Mouse (Mus musculus): ENCODE measurements at regions not wholly inside any gene's neighbourhood (a gene's known extent, or its start where the extent isn't known, plus 50 kb on each side); places are given as distances from the start of the nearest gene placed in this dataset.
A peak's percentile ranks its signal among the peaks of the same experiment; 100 is the strongest.

- no peaks in the 10 kb centered on the region for H3K4me1 ChIP-seq (ENCODE audit: insufficient read depth)
- no peak overlapping the region for H3K9ac ChIP-seq
- no peak for TF ChIP-seq CTCF (IDR thresholded peaks at IDR 0.05; ENCODE audit: low read depth)
- no peaks in the 10 kb centered on the region for H3K36me3 ChIP-seq (ENCODE audit: insufficient read depth)
- H3K4me2 ChIP-seq (ENCODE audit: low read depth), result no peak overlapping the region
- H3K4me3 ChIP-seq (ENCODE audit: low read depth, low read length), result no peak overlapping the region
- 60% methylated on average over 4 of the region's 4 CpGs for WGBS
- DNase-seq (peak; percentile 59), ATAC-seq (peak; percentile 84)
- H3K27ac ChIP-seq (ENCODE audit: low read depth, low read length), result peak overlapping the region; percentile 54
- H3K27me3 ChIP-seq (ENCODE audit: insufficient read depth, low read length), result no peaks in the 10 kb centered on the region
- H3K9me3 ChIP-seq (ENCODE audit: low read length), result no peaks in the 10 kb centered on the region
These were observed 483.5 kb upstream of the Pkdcc start for GRCm38 (mm10) chr17:82731561-82731960.

GRCm38 (mm10) chr17:82742445-82742844 is 472.6 kb upstream of the Pkdcc start:
- DNase-seq, result no peak
- Histone ChIP-seq H3K4me2 (ENCODE audit: low read depth) (no peak overlapping the region), H3K4me3 (ENCODE audit: low read depth, low read length) (no peak overlapping the region), H3K9me3 (ENCODE audit: low read length) (no peaks in the 10 kb centered on the region), H3K27me3 (ENCODE audit: insufficient read depth, low read length) (no peaks in the 10 kb centered on the region), H3K9ac (no peak overlapping the region), H3K27ac (ENCODE audit: low read depth, low read length) (no peak overlapping the region), H3K4me1 (ENCODE audit: insufficient read depth) (no peaks in the 10 kb centered on the region), H3K36me3 (ENCODE audit: insufficient read depth) (no peaks in the 10 kb centered on the region)
- no peak for ATAC-seq
- peak; percentile 53 for TF ChIP-seq CTCF (IDR thresholded peaks at IDR 0.05; ENCODE audit: low read depth)
- 80% methylated on average over 1 of the region's 1 CpGs for WGBS

GRCm38 (mm10) chr17:82757400-82757799 is 457.7 kb upstream of the Pkdcc start:
- TF ChIP-seq CTCF (IDR thresholded peaks at IDR 0.05; ENCODE audit: low read depth), result no peak
- H3K4me1 ChIP-seq (ENCODE audit: insufficient read depth), result no peaks in the 10 kb centered on the region
- H3K27me3 ChIP-seq (ENCODE audit: insufficient read depth, low read length), result no peaks in the 10 kb centered on the region
- no peak overlapping the region for H3K4me2 ChIP-seq (ENCODE audit: low read depth)
- no peaks in the 10 kb centered on the region for H3K9me3 ChIP-seq (ENCODE audit: low read length)
- no peak overlapping the region for H3K27ac ChIP-seq (ENCODE audit: low read depth, low read length)
- ATAC-seq (no peak), DNase-seq (no peak)
- WGBS, result 29% methylated on average over 3 of the region's 3 CpGs
- no peak overlapping the region for H3K9ac ChIP-seq
- H3K36me3 ChIP-seq (ENCODE audit: insufficient read depth), result no peaks in the 10 kb centered on the region
- H3K4me3 ChIP-seq (ENCODE audit: low read depth, low read length), result no peak overlapping the region

DNA sequence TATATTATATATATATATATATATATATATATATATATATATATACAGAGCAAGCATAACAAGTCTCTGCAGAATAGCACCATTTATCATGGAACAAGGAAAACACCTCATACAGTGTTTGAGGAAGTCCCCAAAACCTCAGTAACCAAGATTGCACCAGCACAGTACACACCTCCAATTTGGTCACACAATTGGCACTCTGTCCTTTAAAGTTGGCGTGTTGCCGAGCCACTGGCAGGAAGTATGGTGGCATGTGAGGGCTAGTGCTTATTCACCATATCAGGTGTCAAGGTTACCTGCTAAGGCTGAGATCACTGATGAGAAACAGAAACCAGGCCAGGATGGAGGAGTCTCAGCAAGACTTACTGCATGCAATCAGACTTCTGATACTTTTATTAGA is 436.0 kb upstream of the Pkdcc start:
- no peak overlapping the region for H3K27ac ChIP-seq (ENCODE audit: low read depth, low read length)
- H3K36me3 ChIP-seq (ENCODE audit: insufficient read depth), result no peaks in the 10 kb centered on the region
- H3K4me1 ChIP-seq (ENCODE audit: insufficient read depth), result no peaks in the 10 kb centered on the region
- DNase-seq (no peak), ATAC-seq (no peak)
- H3K4me3 ChIP-seq (ENCODE audit: low read depth, low read length), result no peak overlapping the region
- TF ChIP-seq CTCF (IDR thresholded peaks at IDR 0.05; ENCODE audit: low read depth), result no peak
- H3K9ac ChIP-seq, result no peak overlapping the region
- 91% methylated on average over 2 of the region's 2 CpGs for WGBS
- H3K27me3 ChIP-seq (ENCODE audit: insufficient read depth, low read length), result no peaks in the 10 kb centered on the region
- H3K4me2 ChIP-seq (ENCODE audit: low read depth), result no peak overlapping the region
- H3K9me3 ChIP-seq (ENCODE audit: low read length), result no peaks in the 10 kb centered on the region

- no peak overlapping the region for H3K4me3 ChIP-seq (ENCODE audit: low read depth, low read length)
- no peaks in the 10 kb centered on the region for H3K9me3 ChIP-seq (ENCODE audit: low read length)
- H3K36me3 ChIP-seq (ENCODE audit: insufficient read depth), result no peaks in the 10 kb centered on the region
- H3K27me3 ChIP-seq (ENCODE audit: insufficient read depth, low read length), result no peaks in the 10 kb centered on the region
- H3K4me1 ChIP-seq (ENCODE audit: insufficient read depth), result no peaks in the 10 kb centered on the region
- H3K9ac ChIP-seq, result no peak overlapping the region
- WGBS, result 70% methylated on average over 3 of the region's 3 CpGs
- H3K27ac ChIP-seq (ENCODE audit: low read depth, low read length), result no peak overlapping the region
- DNase-seq (no peak), ATAC-seq (no peak)
- TF ChIP-seq CTCF (IDR thresholded peaks at IDR 0.05; ENCODE audit: low read depth), result no peak
- H3K4me2 ChIP-seq (ENCODE audit: low read depth), result no peak overlapping the region
These were observed 393.0 kb upstream of the Pkdcc start for GRCm38 (mm10) chr17:82822129-82822528.

- no peaks in the 10 kb centered on the region for H3K36me3 ChIP-seq (ENCODE audit: insufficient read depth)
- no peak for TF ChIP-seq CTCF (IDR thresholded peaks at IDR 0.05; ENCODE audit: low read depth)
- H3K4me2 ChIP-seq (ENCODE audit: low read depth), result no peak overlapping the region
- H3K9me3 ChIP-seq (ENCODE audit: low read length), result no peaks in the 10 kb centered on the region
- no peak overlapping the region for H3K27ac ChIP-seq (ENCODE audit: low read depth, low read length)
- no peak for ATAC-seq
- no peaks in the 10 kb centered on the region for H3K4me1 ChIP-seq (ENCODE audit: insufficient read depth)
- H3K9ac ChIP-seq, result no peak overlapping the region
- DNase-seq, result no peak
- WGBS, result 78% methylated on average over 7 of the region's 7 CpGs
- H3K4me3 ChIP-seq (ENCODE audit: low read depth, low read length), result no peak overlapping the region
- no peaks in the 10 kb centered on the region for H3K27me3 ChIP-seq (ENCODE audit: insufficient read depth, low read length)
These were observed 391.0 kb upstream of the Pkdcc start for GRCm38 (mm10) chr17:82824057-82824456.

- Histone ChIP-seq H3K9ac (no peak overlapping the region), H3K4me2 (ENCODE audit: low read depth) (no peak overlapping the region), H3K36me3 (ENCODE audit: insufficient read depth) (no peaks in the 10 kb centered on the region), H3K27me3 (ENCODE audit: insufficient read depth, low read length) (no peaks in the 10 kb centered on the region), H3K4me1 (ENCODE audit: insufficient read depth) (no peaks in the 10 kb centered on the region), H3K27ac (ENCODE audit: low read depth, low read length) (no peak overlapping the region), H3K4me3 (ENCODE audit: low read depth, low read length) (no peak overlapping the region), H3K9me3 (ENCODE audit: low read length) (no peaks in the 10 kb centered on the region)
- TF ChIP-seq CTCF (IDR thresholded peaks at IDR 0.05; ENCODE audit: low read depth), result no peak
- 89% methylated on average over 6 of the region's 6 CpGs for whole genome bisulfite sequencing
- ATAC-seq (no peak), DNase-seq (no peak)
These were observed 390.5 kb upstream of the Pkdcc start for GRCm38 (mm10) chr17:82824619-82825018.

DNA sequence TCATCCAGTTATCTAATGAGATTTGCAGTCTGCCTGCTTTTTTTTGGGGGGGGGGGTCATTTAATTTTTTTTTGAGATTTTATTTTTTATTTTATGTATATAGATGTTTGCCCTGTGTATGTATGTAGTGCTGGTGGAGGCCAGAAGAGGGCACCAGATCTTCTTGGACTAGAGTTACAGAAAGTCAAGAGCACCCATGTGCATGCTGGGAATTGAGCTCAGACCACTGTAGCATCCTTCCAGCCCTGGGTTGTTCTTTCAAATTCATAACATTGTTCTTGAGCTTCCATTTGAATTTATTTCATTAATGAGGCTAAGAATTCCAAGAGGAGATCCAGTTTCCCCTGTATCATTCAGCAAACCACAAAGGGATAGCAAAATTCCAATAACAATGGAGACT is 387.9 kb upstream of the Pkdcc start:
- no peaks in the 10 kb centered on the region for H3K36me3 ChIP-seq (ENCODE audit: insufficient read depth)
- TF ChIP-seq CTCF (IDR thresholded peaks at IDR 0.05; ENCODE audit: low read depth), result no peak
- no peaks in the 10 kb centered on the region for H3K4me1 ChIP-seq (ENCODE audit: insufficient read depth)
- no peak overlapping the region for H3K9ac ChIP-seq
- no peaks in the 10 kb centered on the region for H3K9me3 ChIP-seq (ENCODE audit: low read length)
- ATAC-seq (no peak), DNase-seq (no peak)
- H3K27me3 ChIP-seq (ENCODE audit: insufficient read depth, low read length), result no peaks in the 10 kb centered on the region
- H3K27ac ChIP-seq (ENCODE audit: low read depth, low read length), result no peak overlapping the region
- H3K4me2 ChIP-seq (ENCODE audit: low read depth), result no peak overlapping the region
- H3K4me3 ChIP-seq (ENCODE audit: low read depth, low read length), result no peak overlapping the region

Measured in forebrain, postnatal 0 days (tissue).